Mouse (Mus musculus) forebrain, embryonic 10.5 days (tissue): Measurements from ENCODE around the gene Pitx1. TPM values are rescaled to one million over a fixed set of nuclear protein-coding genes. Genes with fewer than 3 reads are reported as not detected.

Experiments used
- DNase-seq: peaks from one replicate; pipeline ENCODE4 v3.0.0-alpha.2; 2017; ENCODE audit warnings: low spot score; ENCODE audit errors: extremely low spot score
- H3K27ac ChIP-seq: fragments of 300-500 bp; sonication (generic); 2 replicates; pipeline ENCODE4 v1.5.1; 2016; ENCODE audit warnings: mild to moderate bottlenecking
- H3K27me3 ChIP-seq: fragments of 300-500 bp; sonication (generic); 2 replicates; pipeline ENCODE4 v1.6.1; 2016; ENCODE audit warnings: mild to moderate bottlenecking; ENCODE audit not compliant: poor library complexity, severe bottlenecking
- H3K36me3 ChIP-seq: fragments of 300-500 bp; sonication (generic); replicated peaks from 2 replicates; pipeline ENCODE4 v1.6.1; 2016; ENCODE audit warnings: mild to moderate bottlenecking, moderate library complexity
- H3K4me1 ChIP-seq: fragments of 300-500 bp; sonication (generic); 2 replicates; pipeline ENCODE4 v1.6.1; 2016
- H3K4me3 ChIP-seq: fragments of 300-500 bp; sonication (generic); 2 replicates; pipeline ENCODE4 v1.5.1; 2016; ENCODE audit warnings: mild to moderate bottlenecking, moderate library complexity
- H3K9me3 ChIP-seq: fragments of 300-500 bp; sonication (generic); 2 replicates; pipeline ENCODE4 v1.6.1; 2016; ENCODE audit warnings: mild to moderate bottlenecking, moderate library complexity
- WGBS: fragments of 180-500 bp; shearing (Covaris S2); methylation state at CpG from one replicate; pipeline ENCODE4 v1.1.7; 2016; 5-methylcytosine and 5-hydroxymethylcytosine counted together
- polyA plus RNA-seq: library from polyadenylated mRNA; unstranded; fragments of >200 nt; fragmentation: Nextera tagmentation; extraction: Ambion mirVana; gene quantifications from 2 replicates; pipeline ENCODE4 v1.2.1, GENCODE M21; 2016

The Pitx1 gene
- polyA plus RNA-seq, 1 experiment from 2014 or later, result 3.2 TPM

DNA sequence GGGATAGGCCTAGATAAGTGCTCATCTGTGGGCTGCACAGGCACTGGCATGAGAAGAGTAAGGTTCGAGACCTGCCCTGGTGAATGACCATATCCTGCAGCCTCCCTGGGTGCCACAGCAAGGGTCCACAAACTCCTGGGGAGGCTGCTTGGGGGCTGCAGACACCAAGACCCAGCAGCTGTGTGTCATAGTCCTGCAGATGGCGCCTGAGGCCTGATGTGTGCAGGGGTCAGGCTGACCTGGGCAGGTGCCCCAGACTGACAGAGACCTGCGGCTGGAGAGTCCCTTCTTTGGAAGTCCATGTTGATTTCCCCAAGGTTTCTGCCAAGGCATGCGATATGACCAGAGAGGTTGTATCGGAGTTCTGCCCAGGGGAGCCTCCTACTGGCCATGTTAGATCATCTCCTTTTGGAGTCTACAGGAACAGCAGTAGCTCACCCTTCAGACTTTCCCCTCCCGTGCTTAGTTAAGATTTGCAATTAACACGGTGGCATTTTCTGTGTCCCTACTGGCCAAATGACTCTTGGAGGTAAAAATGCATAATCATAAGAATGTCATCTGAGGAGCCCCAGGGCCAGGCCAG lies 26.9 kb downstream of the Pitx1 start:
- no peak overlapping the region for H3K4me3 ChIP-seq
- peaks cover 5% of the 10 kb centered on the region; the same call in 1 of the 2 replicates for H3K4me1 ChIP-seq
- no peak overlapping the region for H3K27ac ChIP-seq
- no peak for DNase-seq
- H3K36me3 ChIP-seq, result no peaks in the 10 kb centered on the region
- peaks cover 5% of the 10 kb centered on the region; the same call in 1 of the 2 replicates for H3K27me3 ChIP-seq
- H3K9me3 ChIP-seq, result no peaks in the 10 kb centered on the region
- WGBS, result 75% methylated on average over 7 of the region's 7 CpGs

DNA sequence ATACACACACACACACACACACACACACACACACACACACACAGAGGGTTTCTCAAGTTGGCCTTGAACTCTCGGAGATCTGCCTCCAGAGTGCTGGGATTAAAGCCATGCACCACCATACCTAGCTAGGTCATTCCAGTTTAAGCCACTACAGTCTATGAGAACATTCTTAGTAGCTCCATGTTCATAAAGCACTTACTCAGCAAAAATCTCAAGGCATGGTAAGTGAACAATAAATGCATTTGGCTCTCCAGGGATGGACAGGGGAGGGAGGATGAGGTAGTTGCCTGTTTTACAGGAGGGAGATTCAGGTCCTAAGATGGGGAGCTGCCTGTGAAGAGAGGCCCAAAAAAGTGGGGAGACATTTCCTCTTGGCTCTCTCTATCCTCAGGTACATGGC lies 32.0 kb downstream of the Pitx1 start:
- no peaks in the 10 kb centered on the region for H3K36me3 ChIP-seq
- no peak for DNase-seq
- H3K9me3 ChIP-seq, result 0 out of 2 replicates have a peak, but pooled peaks cover 3% of the 10 kb centered on the region
- no peaks in the 10 kb centered on the region for H3K27me3 ChIP-seq
- H3K27ac ChIP-seq, result no peak overlapping the region
- no peak overlapping the region for H3K4me3 ChIP-seq
- H3K4me1 ChIP-seq, result no peaks in the 10 kb centered on the region
- 93% methylated on average over 1 of the region's 1 CpGs for WGBS

DNA sequence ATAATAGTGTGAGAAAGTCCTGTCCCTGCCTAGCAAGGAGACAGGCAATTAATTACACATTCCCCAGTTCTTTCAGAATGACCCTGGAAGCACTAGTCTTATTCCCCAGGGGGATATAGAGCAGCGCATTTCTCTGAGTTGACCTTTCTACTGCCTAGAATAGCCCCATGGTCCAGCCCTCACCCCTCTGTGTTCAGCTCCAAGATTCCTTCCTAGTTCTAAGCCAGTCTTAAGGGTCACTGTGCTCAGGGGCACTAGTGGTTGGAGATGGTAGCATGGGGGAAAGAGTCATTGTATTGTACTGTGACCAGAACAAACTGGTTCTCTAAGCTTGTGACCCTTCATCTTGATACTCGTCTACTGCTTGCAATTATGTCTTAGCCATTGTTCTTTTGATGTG lies 34.7 kb downstream of the Pitx1 start:
- Histone ChIP-seq H3K27me3 (no peaks in the 10 kb centered on the region), H3K27ac (no peak overlapping the region), H3K36me3 (no peaks in the 10 kb centered on the region), H3K4me1 (no peaks in the 10 kb centered on the region), H3K9me3 (0 out of 2 replicates have a peak, but pooled peaks cover 3% of the 10 kb centered on the region), H3K4me3 (no peak overlapping the region)
- no peak for DNase-seq
- WGBS, result 80% methylated on average over 2 of the region's 2 CpGs

DNA sequence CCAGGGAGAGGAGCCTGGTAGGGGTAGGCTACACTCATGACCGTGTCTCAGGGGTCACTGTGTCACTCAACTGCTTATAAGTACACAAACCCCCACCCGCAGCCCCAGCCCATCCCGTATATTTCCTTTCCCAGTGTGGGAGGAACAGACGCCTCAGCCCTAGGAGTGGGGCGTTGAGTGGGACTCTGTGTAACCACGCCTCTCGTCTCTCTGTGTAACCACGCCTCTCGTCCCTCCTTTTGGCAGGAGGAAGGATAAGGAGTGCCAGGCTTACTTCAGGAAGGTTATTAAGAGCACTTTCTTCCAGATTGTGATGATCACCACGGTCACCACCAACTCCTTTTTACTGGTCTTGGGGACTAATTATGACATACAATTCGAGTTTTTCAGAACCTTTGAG lies 49.9 kb downstream of the Pitx1 start:
- Histone ChIP-seq H3K36me3 (no peaks in the 10 kb centered on the region), H3K27ac (no peak overlapping the region), H3K4me3 (no peak overlapping the region), H3K4me1 (no peaks in the 10 kb centered on the region), H3K9me3 (no peaks in the 10 kb centered on the region), H3K27me3 (no peaks in the 10 kb centered on the region)
- WGBS, result 82% methylated on average over 11 of the region's 11 CpGs
- DNase-seq, result no peak

DNA sequence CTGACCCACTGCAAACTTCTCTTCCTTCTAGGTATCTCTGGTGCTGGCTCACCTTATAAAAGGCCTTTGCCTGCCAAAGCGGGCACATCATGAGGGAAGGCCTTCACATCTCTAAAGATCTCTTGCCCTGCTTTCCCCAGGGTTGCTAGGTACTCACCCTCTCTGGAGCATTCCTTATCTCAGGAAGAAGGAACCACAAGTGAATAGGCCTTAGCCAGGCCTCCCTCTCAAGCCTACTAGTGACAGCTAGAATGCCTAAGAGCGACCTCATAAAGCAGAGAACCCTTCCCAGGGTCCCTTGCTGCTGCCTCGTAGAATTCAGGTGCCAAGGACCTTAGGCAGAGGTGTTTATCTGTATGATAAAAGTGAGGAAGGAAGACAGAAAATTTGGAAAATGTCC lies 51.7 kb downstream of the Pitx1 start, which contains the start of gene Catsper3:
Gene Catsper3 (plus strand): TSS at position 301 of the 400 bp plus-strand sequence.
- no peak within 1 kb of the TSS for H3K4me3 ChIP-seq
- H3K4me1 ChIP-seq, result no peaks in the 10 kb centered on the region
- no peaks in the 10 kb centered on the region for H3K27me3 ChIP-seq
- H3K36me3 ChIP-seq, result no peaks in the 10 kb centered on the region
- DNase-seq, result no peak
- no peak within 1 kb of the TSS for H3K27ac ChIP-seq
- no peaks in the 10 kb centered on the region for H3K9me3 ChIP-seq
- 91% methylated on average over 3 of the region's 3 CpGs for WGBS

DNA sequence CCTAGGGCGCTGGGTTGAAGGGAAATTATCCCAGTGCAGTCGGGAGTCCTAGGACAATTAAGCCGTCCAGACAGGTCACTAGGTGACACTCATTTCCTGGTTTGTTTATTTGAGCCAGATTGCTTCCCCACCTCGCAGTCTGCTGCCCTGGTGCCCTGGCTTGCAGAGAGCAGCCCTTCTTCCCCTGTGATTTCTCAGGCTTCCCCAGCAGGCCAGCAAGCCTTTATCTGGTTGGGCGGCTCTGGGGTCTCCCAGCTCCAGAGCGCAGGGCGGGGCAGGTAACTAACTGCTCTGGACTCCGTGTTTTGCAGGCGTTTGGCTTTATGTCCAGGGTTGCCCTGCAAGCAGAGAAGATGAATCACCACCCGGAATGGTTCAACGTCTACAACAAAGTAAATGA lies 60.9 kb downstream of the Pitx1 start:
- no peak for DNase-seq
- no peaks in the 10 kb centered on the region for H3K27me3 ChIP-seq
- no peaks in the 10 kb centered on the region; the same call in 1 of the 2 replicates for H3K4me1 ChIP-seq
- WGBS, result 75% methylated on average over 11 of the region's 11 CpGs
- H3K27ac ChIP-seq, result no peak overlapping the region
- no peak overlapping the region for H3K4me3 ChIP-seq
- H3K9me3 ChIP-seq, result peaks cover 5% of the 10 kb centered on the region; the same call in 1 of the 2 replicates
- H3K36me3 ChIP-seq, result no peaks in the 10 kb centered on the region

Other genes starting within 250 kb of the Pitx1 start
- gene B4galt7, start 236.3 kb downstream of the Pitx1 start, polyA plus RNA-seq, result 26.6 and 28.9 TPM in 2 replicates
- gene Caml, start 213.2 kb downstream of the Pitx1 start, polyA plus RNA-seq, result 51.6 and 54.5 TPM in 2 replicates
- 44.1 and 48.0 TPM in 2 replicates for gene Ddx46, start 201.2 kb downstream of the Pitx1 start, polyA plus RNA-seq
- 46.7 and 48.7 TPM in 2 replicates for gene B230219D22Rik, start 143.1 kb downstream of the Pitx1 start, polyA plus RNA-seq
- gene Txndc15, start 121.5 kb downstream of the Pitx1 start, polyA plus RNA-seq, result 67.1 and 69.5 TPM in 2 replicates
- 33.9 and 36.4 TPM in 2 replicates for gene Pcbd2, start 108.8 kb downstream of the Pitx1 start, polyA plus RNA-seq
- gene Catsper3, start 51.6 kb downstream of the Pitx1 start, polyA plus RNA-seq, result 0.11 TPM in 2 replicates